Mouse (Mus musculus): ENCODE results near the gene Morc3. TPM values are rescaled to one million over a fixed set of nuclear protein-coding genes. Genes with fewer than 3 reads are reported as not detected.

Gene Morc3
- polyA plus RNA-seq (2017; shearing (Covaris generic)), result 100 to 1,000 TPM in 1 of 2 experiments, 10 to 100 TPM in 1; 90.1 to 129 TPM

DNA sequence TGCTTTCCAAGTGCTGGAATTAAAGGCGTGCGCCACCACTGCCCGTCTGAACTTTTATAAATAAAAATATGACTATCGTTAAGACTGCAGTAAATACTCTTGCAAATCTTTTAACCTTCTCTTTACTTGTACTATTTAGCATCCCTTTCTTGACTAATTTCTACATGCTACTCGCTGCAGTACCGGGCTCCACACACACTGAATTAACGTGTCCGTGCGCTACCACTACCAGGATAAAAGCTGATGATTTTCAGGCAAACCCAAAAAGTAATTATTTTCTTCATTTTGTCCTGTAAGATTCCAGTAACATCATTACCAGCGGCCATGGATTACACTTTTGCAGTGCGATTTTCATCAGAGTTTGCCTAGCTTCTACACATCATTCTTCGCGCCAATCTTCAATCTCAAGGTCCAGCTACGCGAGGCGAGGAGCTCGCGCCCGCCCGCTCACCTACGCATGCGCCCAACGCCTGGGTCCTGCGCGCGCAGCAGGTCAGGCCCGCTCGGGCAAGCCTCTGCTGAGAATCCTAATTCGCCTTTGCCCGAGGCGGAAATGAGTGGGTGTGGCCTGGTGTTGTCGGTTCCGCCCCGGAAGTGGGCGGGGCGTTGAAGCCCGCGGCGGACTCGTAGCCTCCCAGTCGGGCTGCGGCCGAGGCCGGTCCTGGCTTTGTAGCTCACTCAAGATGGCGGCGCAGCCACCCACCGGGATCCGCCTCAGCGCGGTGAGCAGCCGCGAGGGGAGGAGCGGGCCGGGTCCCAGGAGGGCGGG lies at the start of gene Morc3:
Morc3 (plus strand) TSS at position 495 of the 769 bp plus-strand sequence.
- ATAC-seq, result peak; percentile 95

GRCm38 (mm10) chr16:93784175-93784574 lies 47.7 kb upstream of the Morc3 start:
- no peak for ATAC-seq

DNA sequence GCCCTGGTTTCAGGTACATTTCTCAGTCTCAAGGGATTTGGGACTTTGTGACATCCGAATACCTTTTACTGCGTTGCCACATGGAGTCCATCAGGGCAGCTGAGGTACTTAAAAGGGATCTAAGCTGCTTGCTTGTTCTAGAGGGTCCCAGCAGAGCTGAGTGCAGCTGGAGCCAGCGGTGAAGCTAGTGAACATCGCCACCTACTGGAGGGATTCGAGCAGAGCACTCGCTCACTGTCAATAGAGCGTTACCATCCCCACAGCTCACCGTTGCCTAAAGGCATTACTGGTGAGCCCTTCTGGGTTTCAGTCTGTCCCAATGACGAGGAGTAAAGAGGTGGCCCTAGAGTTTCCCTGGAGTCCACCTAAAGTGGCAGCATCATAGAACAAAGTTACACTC lies 46.1 kb upstream of the Morc3 start:
- ATAC-seq, result peak; percentile 60

DNA sequence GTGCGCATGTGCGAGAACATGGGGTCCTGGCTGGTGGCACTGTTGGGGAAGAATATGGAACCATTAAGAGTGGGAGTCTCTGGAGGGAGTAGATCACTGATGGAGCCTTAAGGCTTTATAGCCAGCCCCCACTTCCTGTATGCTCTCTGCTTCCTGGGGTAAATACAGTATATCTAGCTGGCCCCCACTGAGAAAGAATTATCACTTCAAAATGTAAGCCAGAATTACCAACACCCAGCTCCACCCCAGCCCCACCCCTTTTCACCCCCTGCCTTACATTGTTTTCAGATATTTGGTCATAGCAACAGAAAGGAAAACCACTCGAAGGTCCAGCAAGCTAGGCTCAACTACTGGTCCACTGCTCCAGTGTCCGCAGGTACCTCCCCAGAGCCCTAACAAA lies 43.5 kb upstream of the Morc3 start:
- no peak for ATAC-seq

GRCm38 (mm10) chr16:93788881-93789280 lies 43.0 kb upstream of the Morc3 start:
- no peak for ATAC-seq

GRCm38 (mm10) chr16:93789971-93790755 lies 41.8 kb upstream of the Morc3 start:
- ATAC-seq, result no peak

GRCm38 (mm10) chr16:93792981-93793630 lies 38.8 kb upstream of the Morc3 start:
- ATAC-seq, result no peak

GRCm38 (mm10) chr16:93794845-93795244 lies 37.1 kb upstream of the Morc3 start:
- no peak for ATAC-seq

GRCm38 (mm10) chr16:93795391-93795790 lies 36.5 kb upstream of the Morc3 start:
- ATAC-seq, result no peak

DNA sequence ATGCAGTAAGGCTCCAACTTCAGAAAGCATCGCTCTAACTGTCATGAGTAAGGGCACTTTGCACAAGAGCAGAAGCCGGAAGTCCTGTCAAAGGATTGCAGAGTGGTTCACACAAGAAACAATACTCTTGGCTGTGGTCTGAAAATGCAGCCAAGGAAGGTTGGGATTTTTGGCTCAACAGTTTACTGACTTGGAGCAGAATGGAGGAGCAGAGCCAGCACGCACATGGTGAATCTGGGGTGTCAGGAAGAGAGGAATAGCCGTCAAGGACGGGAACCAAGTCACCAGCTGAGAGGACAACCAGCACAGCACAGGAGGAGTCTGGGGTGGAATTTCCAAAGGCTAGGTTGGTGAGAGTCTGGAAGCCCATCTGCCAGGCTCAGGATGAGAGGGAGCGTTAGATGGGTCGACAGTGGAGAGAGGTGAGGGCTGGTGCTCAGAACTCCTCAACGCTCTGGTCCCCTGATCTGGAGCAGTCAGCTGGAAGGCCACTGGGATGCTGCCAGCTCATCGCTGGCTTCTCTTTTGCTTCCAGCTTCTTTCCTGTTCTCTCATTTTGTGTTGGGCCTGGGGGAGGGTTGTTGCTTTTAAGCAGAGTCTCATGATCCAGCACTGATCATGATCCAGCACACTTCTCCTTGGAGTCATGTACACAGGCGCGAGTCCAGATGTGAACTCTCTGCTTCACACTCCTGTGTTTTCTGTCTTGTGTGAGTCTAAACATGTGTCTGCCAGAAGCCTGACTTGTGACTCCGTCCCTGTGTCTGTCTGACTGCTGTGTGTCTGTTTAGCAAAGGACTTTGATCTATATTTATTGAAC lies 34.7 kb upstream of the Morc3 start:
- no peak for ATAC-seq

DNA sequence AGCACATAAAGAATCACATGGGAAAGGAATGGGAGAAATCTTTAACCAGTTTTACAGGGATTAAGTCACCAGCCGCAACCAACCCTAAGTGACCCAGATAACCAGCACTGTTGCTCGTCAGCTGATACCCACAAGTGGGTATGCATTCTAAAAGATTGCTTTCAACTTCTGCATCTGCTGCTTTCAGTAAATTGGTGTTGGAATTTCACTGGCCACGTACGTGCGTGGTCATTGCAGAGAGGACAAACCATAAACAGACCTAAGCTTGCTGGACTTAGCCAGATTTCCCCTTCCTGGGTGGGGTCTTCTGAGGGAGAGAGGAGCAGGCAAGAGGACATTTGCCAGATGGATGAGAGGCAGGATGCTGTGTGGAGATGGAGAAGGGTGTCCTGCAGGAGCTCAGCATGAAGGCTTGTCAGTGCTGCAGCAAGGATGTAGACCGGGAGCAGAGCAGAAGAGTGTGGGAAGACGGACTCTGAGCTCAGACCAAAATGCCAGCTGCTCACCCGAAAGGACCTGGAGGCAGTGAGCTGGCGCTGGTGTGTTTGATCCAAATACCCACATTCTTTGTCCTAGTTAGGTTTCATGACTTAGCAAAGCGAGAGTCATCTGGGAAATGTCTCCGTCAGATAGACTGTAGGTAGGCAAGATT lies 34.0 kb upstream of the Morc3 start:
- ATAC-seq, result no peak

DNA sequence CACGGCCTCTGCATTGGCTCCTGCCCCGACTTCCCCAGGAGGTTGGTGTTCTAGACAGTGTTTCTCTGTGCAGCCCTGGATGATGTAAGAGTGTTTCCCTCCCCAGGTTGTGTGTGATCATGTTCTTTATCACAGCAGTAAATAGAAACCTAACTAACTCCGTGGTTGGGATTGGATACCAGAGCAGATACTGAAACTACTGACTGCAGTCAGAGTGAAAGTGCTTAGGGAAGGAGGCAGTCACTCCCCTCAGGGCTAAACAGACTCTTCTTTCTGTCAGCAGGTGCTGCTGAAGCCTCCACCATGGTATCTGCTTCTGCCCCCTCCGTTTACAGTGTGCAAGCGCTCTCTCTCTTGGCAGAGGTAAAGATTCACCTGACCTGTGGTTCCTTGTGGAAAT lies 33.3 kb upstream of the Morc3 start:
- ATAC-seq, result peak; percentile 81

GRCm38 (mm10) chr16:93799071-93799470 lies 32.9 kb upstream of the Morc3 start:
- ATAC-seq, result no peak

DNA sequence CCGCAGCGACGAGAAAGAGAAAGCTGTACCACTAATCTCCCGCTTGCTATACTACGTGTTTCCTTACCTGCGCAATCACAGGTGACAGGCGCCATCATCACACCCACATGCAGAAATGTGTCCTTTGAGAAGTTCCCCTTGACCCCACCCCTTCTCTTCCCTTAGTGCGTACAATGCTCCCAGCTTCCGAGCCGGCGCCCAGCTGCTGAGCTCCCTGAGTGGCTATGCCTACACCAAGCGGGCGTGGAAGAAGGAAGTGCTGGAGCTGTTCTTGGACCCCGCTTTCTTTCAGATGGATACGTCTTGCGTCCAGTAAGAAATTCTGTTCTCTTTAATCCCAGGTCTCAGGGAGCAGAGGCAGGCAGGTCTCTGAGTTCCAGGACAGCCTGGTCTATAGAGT lies 32.0 kb upstream of the Morc3 start:
- ATAC-seq, result no peak

GRCm38 (mm10) chr16:93807167-93807566 lies 24.8 kb upstream of the Morc3 start:
- ATAC-seq, result no peak

GRCm38 (mm10) chr16:93807961-93808554 lies 23.9 kb upstream of the Morc3 start:
- ATAC-seq, result no peak

DNA sequence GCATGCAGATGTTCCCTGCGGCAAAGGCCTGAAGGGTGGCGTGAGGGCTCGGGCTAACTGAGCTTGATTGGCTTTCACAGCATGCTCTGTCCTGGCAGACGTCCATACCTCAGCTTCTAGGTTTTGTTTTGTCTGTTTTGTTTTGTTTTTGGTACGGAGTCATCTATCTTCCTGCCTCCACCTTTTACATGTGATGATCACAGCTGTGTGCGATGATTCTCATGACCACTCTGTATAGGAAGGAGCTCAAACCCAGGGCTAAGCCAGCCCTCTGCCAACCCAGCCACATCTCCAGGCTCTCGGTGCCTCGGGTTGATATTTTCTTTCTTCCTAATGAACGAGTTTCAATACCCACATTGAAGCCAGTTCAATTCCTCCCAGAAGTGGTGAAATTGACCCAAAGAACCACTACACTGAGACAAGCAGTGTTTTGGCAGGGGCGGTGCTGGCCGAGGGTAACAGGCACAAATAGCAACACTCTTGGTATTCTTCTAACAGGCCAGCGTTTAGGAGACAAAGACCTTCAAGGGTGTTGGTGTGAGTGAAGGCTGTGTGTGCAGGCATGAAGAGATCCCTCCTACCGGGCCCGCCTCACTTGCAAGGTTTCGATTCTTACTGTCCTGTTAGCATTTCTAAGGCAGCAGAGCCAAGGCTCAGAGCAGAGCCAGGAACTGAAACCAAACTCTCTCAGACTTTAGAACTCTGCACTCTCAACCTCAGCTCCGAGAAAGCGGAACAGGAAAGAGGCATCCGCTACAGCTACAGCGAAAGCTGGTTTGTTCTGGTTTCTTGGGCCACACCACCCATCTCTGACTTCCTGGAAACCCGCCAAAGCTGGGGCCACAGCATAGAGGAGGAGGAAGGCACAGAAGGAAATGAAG lies 15.8 kb upstream of the Morc3 start:
- peak; percentile 95 for ATAC-seq

DNA sequence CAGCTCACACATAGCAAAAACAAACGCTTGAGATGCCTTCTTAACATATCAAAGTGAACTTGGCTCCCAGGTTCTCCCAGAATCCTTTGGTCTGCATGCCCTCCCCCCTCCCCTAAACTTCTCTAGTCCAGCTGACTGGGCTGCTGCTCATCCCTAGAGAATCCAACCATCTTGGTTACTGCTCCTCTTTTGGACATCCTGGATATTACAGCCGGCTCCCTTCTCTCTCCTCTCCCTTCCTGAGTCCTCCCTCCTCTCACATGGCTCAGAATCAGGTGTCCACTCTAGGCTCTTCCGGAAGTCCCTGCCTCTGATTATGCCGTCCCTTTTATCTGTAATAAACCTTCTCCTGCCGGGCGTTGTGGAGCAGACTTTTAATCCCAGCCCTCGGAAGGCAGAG lies 15.1 kb upstream of the Morc3 start:
- ATAC-seq, result no peak

DNA sequence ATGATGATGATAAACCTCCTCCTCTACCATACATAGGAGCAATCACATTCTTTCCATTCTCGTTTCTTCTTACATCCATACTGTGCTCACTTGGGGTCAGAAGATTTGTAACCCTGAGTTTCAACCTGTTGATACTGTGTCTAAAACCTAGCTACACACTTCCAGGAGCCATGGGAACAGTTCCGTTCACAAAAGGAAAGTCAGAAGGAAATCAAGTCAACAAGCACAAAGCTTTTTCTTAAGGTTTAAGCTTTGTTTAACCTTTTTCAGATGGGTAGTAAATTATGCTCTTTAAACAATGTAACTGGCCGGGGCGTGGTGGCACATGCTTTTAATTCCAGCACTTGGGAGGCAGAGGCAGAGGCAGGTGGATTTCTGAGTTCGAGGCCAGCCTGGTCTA lies 14.6 kb upstream of the Morc3 start:
- ATAC-seq, result no peak

DNA sequence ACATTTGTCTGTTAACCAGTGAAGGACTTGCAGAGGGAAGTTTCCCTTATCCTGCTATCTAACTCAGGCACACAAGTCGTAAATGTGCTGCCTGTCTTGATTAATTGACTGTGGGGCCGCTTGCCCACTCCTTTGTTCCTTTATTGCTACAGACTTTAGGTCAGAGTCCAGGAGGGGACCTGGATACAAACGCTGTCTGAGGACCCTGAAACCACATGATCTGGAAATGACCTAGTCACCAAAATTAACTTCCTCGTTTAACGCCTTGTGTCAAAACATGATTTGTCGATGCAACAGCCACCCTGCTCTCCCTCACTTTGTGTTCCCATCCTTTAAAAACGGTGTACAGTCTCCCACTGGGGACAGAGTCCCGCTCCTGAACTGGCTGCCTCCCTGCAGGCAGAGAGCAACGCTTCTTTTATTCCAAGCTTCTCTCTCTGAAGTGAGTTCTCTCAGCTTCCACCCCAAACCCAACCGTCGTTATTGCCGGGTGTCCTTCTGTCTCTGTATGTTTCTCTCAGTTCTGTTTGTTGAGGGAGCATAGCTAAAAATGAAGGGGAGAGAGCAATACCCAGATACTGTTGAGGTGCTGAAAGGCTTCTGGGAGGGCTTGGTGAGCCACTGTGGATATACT lies 13.1 kb upstream of the Morc3 start:
- no peak for ATAC-seq
